Mouse (Mus musculus): Measurements from ENCODE around the gene Prg2. TPM values are rescaled to one million over a fixed set of nuclear protein-coding genes. Genes with fewer than 3 reads are reported as not detected.

Prg2 gene
- polyA plus RNA-seq, 1 experiment from 2014 or later: not detected

- Histone ChIP-seq H3K4me3 (ENCODE audit: low read depth, low read length) (no peak overlapping the region), H3K4me1 (ENCODE audit: control insufficient read depth, insufficient read depth, low read length) (no peaks in the 10 kb centered on the region), H3K9me3 (ENCODE audit: control insufficient read depth, low read length) (no peaks in the 10 kb centered on the region), H3K4me2 (ENCODE audit: low read depth, low read length) (no peak overlapping the region), H3K27ac (ENCODE audit: low read depth, low read length) (no peak overlapping the region), H3K9ac (replicated peaks; ENCODE audit: low read depth, low read length) (no peak overlapping the region), H3K27me3 (ENCODE audit: control insufficient read depth, insufficient read depth, low read length) (no peaks in the 10 kb centered on the region), H3K36me3 (ENCODE audit: control insufficient read depth, insufficient read depth, low read length) (no peaks in the 10 kb centered on the region)
- 76% methylated on average over 9 of the region's 9 CpGs for WGBS
- ATAC-seq (ENCODE audit: low read depth): no peak
Measured at GRCm38 (mm10) chr2:85011906-85012604, 31.8 kb downstream of the Prg2 start.

- WGBS: 91% methylated on average over 14 of the region's 14 CpGs
Measured at GRCm38 (mm10) chr2:85012679-85013078, 32.4 kb downstream of the Prg2 start.

GRCm38 (mm10) chr2:85013826-85014587 is 33.7 kb downstream of the Prg2 start:
- Histone ChIP-seq H3K27me3 (ENCODE audit: control insufficient read depth, insufficient read depth, low read length) (no peaks in the 10 kb centered on the region), H3K27ac (ENCODE audit: low read depth, low read length) (no peak overlapping the region), H3K4me3 (ENCODE audit: low read depth, low read length) (no peak overlapping the region), H3K4me1 (ENCODE audit: control insufficient read depth, insufficient read depth, low read length) (no peaks in the 10 kb centered on the region), H3K9me3 (ENCODE audit: control insufficient read depth, low read length) (no peaks in the 10 kb centered on the region), H3K36me3 (ENCODE audit: control insufficient read depth, insufficient read depth, low read length) (no peaks in the 10 kb centered on the region), H3K4me2 (ENCODE audit: low read depth, low read length) (no peak overlapping the region), H3K9ac (replicated peaks; ENCODE audit: low read depth, low read length) (no peak overlapping the region)
- no peak for ATAC-seq (ENCODE audit: low read depth)
- WGBS: 85% methylated on average over 5 of the region's 5 CpGs

More at GRCm38 (mm10) chr2:85012679-85013078, 32.4 kb downstream of the Prg2 start:
- no peaks in the 10 kb centered on the region for H3K36me3 ChIP-seq (ENCODE audit: control insufficient read depth, insufficient read depth, low read length)
- H3K27ac ChIP-seq (ENCODE audit: low read depth, low read length): no peak overlapping the region
- H3K9me3 ChIP-seq (ENCODE audit: control insufficient read depth, low read length): no peaks in the 10 kb centered on the region
- H3K27me3 ChIP-seq (ENCODE audit: control insufficient read depth, insufficient read depth, low read length): no peaks in the 10 kb centered on the region
- no peak for ATAC-seq (ENCODE audit: low read depth)
- H3K4me2 ChIP-seq (ENCODE audit: low read depth, low read length): no peak overlapping the region
- H3K4me1 ChIP-seq (ENCODE audit: control insufficient read depth, insufficient read depth, low read length): no peaks in the 10 kb centered on the region
- no peak overlapping the region for H3K9ac ChIP-seq (replicated peaks; ENCODE audit: low read depth, low read length)
- no peak overlapping the region for H3K4me3 ChIP-seq (ENCODE audit: low read depth, low read length)

GRCm38 (mm10) chr2:85014588-85014982 is 34.3 kb downstream of the Prg2 start:
- Histone ChIP-seq H3K27ac (ENCODE audit: low read depth, low read length) (no peak overlapping the region), H3K4me3 (ENCODE audit: low read depth, low read length) (no peak overlapping the region), H3K4me1 (ENCODE audit: control insufficient read depth, insufficient read depth, low read length) (no peaks in the 10 kb centered on the region), H3K4me2 (ENCODE audit: low read depth, low read length) (no peak overlapping the region), H3K9me3 (ENCODE audit: control insufficient read depth, low read length) (no peaks in the 10 kb centered on the region), H3K36me3 (ENCODE audit: control insufficient read depth, insufficient read depth, low read length) (no peaks in the 10 kb centered on the region), H3K27me3 (ENCODE audit: control insufficient read depth, insufficient read depth, low read length) (no peaks in the 10 kb centered on the region), H3K9ac (replicated peaks; ENCODE audit: low read depth, low read length) (no peak overlapping the region)
- WGBS: 35% methylated on average over 3 of the region's 3 CpGs
- no peak; the same call in 1 of the 2 replicates for ATAC-seq (ENCODE audit: low read depth)

GRCm38 (mm10) chr2:85022043-85022442 is 41.8 kb downstream of the Prg2 start:
- H3K27me3 ChIP-seq (ENCODE audit: control insufficient read depth, insufficient read depth, low read length): no peaks in the 10 kb centered on the region
- no peaks in the 10 kb centered on the region for H3K9me3 ChIP-seq (ENCODE audit: control insufficient read depth, low read length)
- no peak overlapping the region for H3K27ac ChIP-seq (ENCODE audit: low read depth, low read length)
- peak; percentile 34; the same call in 1 of the 2 replicates for ATAC-seq (ENCODE audit: low read depth)
- H3K9ac ChIP-seq (replicated peaks; ENCODE audit: low read depth, low read length): 0 out of 2 replicates have a peak overlapping the region, but pooled peaks have one; percentile 7
- H3K36me3 ChIP-seq (ENCODE audit: control insufficient read depth, insufficient read depth, low read length): no peaks in the 10 kb centered on the region
- no peak overlapping the region for H3K4me3 ChIP-seq (ENCODE audit: low read depth, low read length)
- H3K4me2 ChIP-seq (ENCODE audit: low read depth, low read length): no peak overlapping the region
- H3K4me1 ChIP-seq (ENCODE audit: control insufficient read depth, insufficient read depth, low read length): no peaks in the 10 kb centered on the region
- WGBS: 20% methylated on average over 4 of the region's 4 CpGs

GRCm38 (mm10) chr2:85026178-85026577 is 45.9 kb downstream of the Prg2 start:
- Histone ChIP-seq H3K4me1 (ENCODE audit: control insufficient read depth, insufficient read depth, low read length) (no peaks in the 10 kb centered on the region), H3K27me3 (ENCODE audit: control insufficient read depth, insufficient read depth, low read length) (no peaks in the 10 kb centered on the region), H3K9me3 (ENCODE audit: control insufficient read depth, low read length) (no peaks in the 10 kb centered on the region), H3K9ac (replicated peaks; ENCODE audit: low read depth, low read length) (no peak overlapping the region), H3K4me2 (ENCODE audit: low read depth, low read length) (no peak overlapping the region), H3K27ac (ENCODE audit: low read depth, low read length) (no peak overlapping the region), H3K4me3 (ENCODE audit: low read depth, low read length) (no peak overlapping the region), H3K36me3 (ENCODE audit: control insufficient read depth, insufficient read depth, low read length) (no peaks in the 10 kb centered on the region)
- no peak for ATAC-seq (ENCODE audit: low read depth)
- 85% methylated on average over 3 of the region's 3 CpGs for WGBS

GRCm38 (mm10) chr2:85027281-85027680 is 47.0 kb downstream of the Prg2 start:
- no peaks in the 10 kb centered on the region for H3K9me3 ChIP-seq (ENCODE audit: control insufficient read depth, low read length)
- H3K36me3 ChIP-seq (ENCODE audit: control insufficient read depth, insufficient read depth, low read length): no peaks in the 10 kb centered on the region
- H3K9ac ChIP-seq (replicated peaks; ENCODE audit: low read depth, low read length): no peak overlapping the region
- ATAC-seq (ENCODE audit: low read depth): no peak
- no peak overlapping the region for H3K4me3 ChIP-seq (ENCODE audit: low read depth, low read length)
- H3K27me3 ChIP-seq (ENCODE audit: control insufficient read depth, insufficient read depth, low read length): no peaks in the 10 kb centered on the region
- H3K4me2 ChIP-seq (ENCODE audit: low read depth, low read length): no peak overlapping the region
- WGBS: 74% methylated on average over 5 of the region's 5 CpGs
- H3K27ac ChIP-seq (ENCODE audit: low read depth, low read length): no peak overlapping the region
- no peaks in the 10 kb centered on the region for H3K4me1 ChIP-seq (ENCODE audit: control insufficient read depth, insufficient read depth, low read length)

- no peaks in the 10 kb centered on the region for H3K27me3 ChIP-seq (ENCODE audit: control insufficient read depth, insufficient read depth, low read length)
- H3K9me3 ChIP-seq (ENCODE audit: control insufficient read depth, low read length): no peaks in the 10 kb centered on the region
- no peak overlapping the region for H3K4me2 ChIP-seq (ENCODE audit: low read depth, low read length)
- H3K27ac ChIP-seq (ENCODE audit: low read depth, low read length): no peak overlapping the region
- no peak overlapping the region for H3K4me3 ChIP-seq (ENCODE audit: low read depth, low read length)
- ATAC-seq (ENCODE audit: low read depth): no peak
- 25% methylated on average over 6 of the region's 6 CpGs for WGBS
- H3K4me1 ChIP-seq (ENCODE audit: control insufficient read depth, insufficient read depth, low read length): no peaks in the 10 kb centered on the region
- no peaks in the 10 kb centered on the region for H3K36me3 ChIP-seq (ENCODE audit: control insufficient read depth, insufficient read depth, low read length)
- no peak overlapping the region for H3K9ac ChIP-seq (replicated peaks; ENCODE audit: low read depth, low read length)
Measured at GRCm38 (mm10) chr2:85029897-85030296, 49.6 kb downstream of the Prg2 start.

- no peak for ATAC-seq (ENCODE audit: low read depth)
- no peak overlapping the region for H3K4me2 ChIP-seq (ENCODE audit: low read depth, low read length)
- no peaks in the 10 kb centered on the region for H3K27me3 ChIP-seq (ENCODE audit: control insufficient read depth, insufficient read depth, low read length)
- H3K36me3 ChIP-seq (ENCODE audit: control insufficient read depth, insufficient read depth, low read length): no peaks in the 10 kb centered on the region
- H3K4me1 ChIP-seq (ENCODE audit: control insufficient read depth, insufficient read depth, low read length): no peaks in the 10 kb centered on the region
- H3K4me3 ChIP-seq (ENCODE audit: low read depth, low read length): no peak overlapping the region
- WGBS: 69% methylated on average over 6 of the region's 6 CpGs
- H3K9ac ChIP-seq (replicated peaks; ENCODE audit: low read depth, low read length): no peak overlapping the region
- no peaks in the 10 kb centered on the region for H3K9me3 ChIP-seq (ENCODE audit: control insufficient read depth, low read length)
- no peak overlapping the region for H3K27ac ChIP-seq (ENCODE audit: low read depth, low read length)
Measured at GRCm38 (mm10) chr2:85030989-85031388, 50.7 kb downstream of the Prg2 start.
